Mouse (Mus musculus): ENCODE measurements around the gene Txndc5.

Gene Txndc5

GRCm38 (mm10) chr13:38525261-38525660, 3.4 kb downstream of the Txndc5 start:
- DNase-seq: no peak

- DNase-seq: no peak
Observed at GRCm38 (mm10) chr13:38523231-38523630, 5.4 kb downstream of the Txndc5 start.

GRCm38 (mm10) chr13:38522056-38522654, 6.5 kb downstream of the Txndc5 start:
- DNase-seq: no peak

DNA sequence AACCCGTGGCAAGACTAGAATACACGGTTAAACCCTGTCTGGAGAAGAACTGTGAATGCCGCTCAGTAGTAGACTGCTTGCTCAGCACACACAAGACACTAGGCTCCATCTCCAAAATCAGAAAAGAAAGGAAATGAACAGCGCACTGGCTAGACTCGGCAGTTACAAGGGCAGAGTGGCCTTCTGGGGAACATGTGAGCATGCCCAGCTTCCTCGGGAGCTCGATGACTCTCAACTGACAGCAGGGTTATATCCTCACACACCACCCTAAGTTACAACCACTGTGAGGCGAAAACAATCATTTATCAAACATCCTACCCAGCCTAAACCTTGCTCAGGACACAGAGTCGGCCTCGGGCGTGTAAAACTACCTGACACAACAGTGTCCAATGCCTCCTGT, 8.3 kb downstream of the Txndc5 start:
- no peak for DNase-seq

GRCm38 (mm10) chr13:38516582-38516981, 12.0 kb downstream of the Txndc5 start:
- DNase-seq: no peak

- no peak for DNase-seq
Observed at GRCm38 (mm10) chr13:38515845-38516244, 12.8 kb downstream of the Txndc5 start.

DNA sequence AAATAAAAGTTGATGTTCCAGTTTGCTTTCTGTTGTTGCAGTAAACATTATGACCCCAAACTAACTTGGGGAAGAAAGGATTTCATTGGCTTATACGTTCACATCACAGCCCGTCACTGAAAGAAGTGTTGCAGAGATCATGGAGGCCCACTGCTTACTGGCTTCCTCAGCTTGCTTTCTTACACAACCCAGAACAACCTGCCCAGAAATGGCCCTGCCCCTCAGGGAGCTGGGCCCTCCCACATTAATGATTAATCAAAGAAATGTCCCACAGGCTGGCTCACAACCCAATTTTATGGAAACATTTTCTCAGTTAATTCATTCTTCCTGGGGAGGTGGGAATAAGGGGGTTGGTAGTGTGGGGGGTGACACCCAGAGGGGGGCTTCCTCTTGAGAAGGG, 13.2 kb downstream of the Txndc5 start:
- peak; percentile 50 for DNase-seq

DNA sequence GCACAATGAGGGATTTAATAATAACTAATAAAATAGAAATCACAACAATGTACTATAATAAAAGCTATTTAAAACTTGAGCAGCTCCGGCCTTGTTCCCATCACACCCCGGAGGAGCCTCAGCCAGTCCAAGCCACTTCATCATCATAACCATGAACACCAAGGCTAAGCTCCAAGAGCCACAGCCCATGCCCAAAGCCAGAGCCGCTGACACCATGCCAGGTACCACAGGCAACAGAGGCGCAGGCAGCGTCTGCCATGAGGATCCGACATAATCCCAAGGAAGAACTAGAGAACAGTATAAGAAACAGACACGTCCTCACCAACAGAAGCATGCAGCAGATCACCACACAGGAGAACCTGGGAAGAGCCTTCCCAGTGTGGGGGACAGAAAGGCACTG, 14.7 kb downstream of the Txndc5 start:
- DNase-seq: no peak

- peak; percentile 36 for DNase-seq
Observed at GRCm38 (mm10) chr13:38511979-38512378, 16.6 kb downstream of the Txndc5 start.

GRCm38 (mm10) chr13:38509681-38510341, 18.8 kb downstream of the Txndc5 start:
- no peak for DNase-seq

DNA sequence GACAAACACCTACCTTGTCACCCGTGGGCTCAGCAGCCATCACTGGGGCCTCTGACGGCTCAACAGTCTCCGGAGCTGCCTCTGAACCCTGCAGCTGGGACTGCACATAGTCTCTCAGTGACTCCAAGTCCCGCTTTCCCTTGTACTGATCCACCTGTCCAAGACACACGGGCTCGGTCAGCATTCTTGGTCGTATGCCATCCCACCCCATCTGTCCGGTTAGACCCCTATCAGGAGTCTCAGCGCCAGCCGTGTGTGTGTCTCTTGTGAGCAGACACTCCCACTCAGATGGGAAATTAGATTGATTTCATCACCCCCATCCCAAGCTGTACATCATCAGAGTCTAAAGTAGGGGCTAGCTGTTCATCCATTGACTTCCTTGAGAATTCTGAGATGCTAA, 21.7 kb downstream of the Txndc5 start:
- no peak for DNase-seq

DNA sequence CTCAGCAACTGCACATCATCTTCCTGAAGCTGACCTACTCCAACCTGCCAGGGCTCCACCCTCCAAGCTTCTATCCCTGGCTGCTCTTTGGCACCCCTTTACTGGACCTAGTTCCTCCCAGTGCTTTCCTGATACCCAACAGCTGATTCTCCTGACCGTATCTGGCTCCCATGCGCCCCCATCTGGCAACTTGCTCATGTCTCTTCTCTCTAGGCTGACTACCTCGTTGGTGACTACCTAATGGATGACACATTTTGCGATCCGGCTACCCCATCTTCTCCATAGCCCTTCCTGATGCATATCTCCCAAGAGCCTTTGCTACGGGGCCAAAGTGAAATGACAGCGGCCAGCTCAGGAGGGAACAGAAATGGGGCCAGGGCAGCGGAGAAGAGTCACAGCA, 22.3 kb downstream of the Txndc5 start:
- DNase-seq: peak; percentile 78

GRCm38 (mm10) chr13:38503137-38503849, 25.3 kb downstream of the Txndc5 start:
- DNase-seq: peak; percentile 68

DNA sequence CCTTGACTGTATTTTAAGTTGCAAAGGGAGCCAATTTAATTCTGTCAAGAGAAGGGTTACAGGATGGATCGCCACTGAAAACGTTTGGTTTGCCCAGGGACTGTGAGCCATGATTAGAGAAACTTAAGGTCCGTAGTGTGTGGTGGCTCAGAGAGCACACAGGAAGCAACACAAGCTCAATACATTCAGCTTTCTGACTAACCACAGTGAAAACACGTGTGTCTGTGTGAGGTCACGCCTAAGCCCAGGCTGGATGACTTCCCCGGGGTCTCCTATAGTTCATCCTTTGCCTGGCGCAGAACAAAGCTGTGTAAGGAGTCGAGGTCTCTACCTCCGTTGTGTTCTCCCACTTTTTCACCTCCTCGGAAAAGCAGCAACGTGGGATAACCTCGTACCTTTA, 27.3 kb downstream of the Txndc5 start:
- no peak for DNase-seq

GRCm38 (mm10) chr13:38496715-38497114, 31.9 kb downstream of the Txndc5 start:
- DNase-seq: no peak

GRCm38 (mm10) chr13:38486767-38487166, 41.9 kb downstream of the Txndc5 start:
- no peak for DNase-seq

DNA sequence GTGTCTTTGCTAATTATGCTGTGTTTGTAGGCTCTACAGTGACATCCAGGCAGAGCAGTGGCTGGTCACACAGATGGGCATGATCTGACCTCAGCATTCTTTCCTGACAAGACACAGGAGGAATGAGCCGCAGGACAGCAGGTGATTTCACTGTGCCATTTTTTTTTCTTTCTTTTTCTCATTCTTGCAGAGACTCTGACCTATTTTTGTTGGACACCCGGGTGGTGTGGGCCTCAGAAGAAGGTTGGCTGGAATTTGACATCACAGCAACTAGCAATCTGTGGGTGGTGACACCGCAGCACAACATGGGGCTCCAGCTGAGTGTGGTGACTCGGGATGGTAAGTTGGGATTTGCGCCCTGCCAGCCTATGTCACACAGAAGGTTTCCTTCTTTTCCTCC, 43.9 kb downstream of the Txndc5 start:
- no peak for DNase-seq

DNA sequence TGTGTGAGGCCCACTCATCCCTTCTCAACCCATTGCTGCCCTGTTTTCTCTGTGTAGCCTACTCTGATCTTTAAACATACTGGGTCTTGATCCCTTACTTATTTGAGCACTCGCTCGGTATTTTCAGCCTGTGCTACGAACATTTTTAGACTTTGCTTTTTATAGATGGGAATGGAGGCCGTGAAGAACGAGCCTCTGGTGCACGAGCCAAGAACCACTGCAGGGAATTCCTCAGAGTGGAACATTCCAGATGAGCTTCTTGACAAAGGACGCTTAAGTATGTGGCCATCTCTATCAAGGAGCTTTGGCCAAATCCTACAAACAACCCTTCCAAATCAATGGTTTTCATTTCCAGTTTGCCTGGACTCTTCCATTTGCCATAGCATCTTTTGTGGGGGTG, 47.6 kb downstream of the Txndc5 start:
- no peak for DNase-seq

DNA sequence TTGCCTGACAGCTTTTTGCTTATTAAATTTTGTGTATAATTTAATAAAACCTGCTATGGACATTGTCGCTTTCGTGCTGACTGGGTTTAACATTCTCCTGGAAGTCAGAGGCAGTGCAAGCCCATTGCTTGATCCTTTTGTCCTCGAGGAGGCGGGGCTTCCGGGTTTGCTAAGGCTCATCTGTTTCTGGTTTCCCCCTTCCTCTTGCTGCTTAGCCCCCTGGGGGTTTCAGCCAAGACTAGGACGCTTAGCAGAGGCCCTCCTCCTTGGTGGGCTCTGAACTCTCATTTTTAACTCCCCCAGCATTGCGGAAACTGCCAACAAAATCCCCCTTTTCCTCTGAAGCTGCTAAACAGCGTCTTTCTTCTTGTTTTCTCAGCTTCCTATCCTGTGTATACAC, 51.7 kb downstream of the Txndc5 start:
- peak; percentile 37 for DNase-seq

- DNase-seq: no peak
Observed at GRCm38 (mm10) chr13:38473497-38473896, 55.1 kb downstream of the Txndc5 start.

DNA sequence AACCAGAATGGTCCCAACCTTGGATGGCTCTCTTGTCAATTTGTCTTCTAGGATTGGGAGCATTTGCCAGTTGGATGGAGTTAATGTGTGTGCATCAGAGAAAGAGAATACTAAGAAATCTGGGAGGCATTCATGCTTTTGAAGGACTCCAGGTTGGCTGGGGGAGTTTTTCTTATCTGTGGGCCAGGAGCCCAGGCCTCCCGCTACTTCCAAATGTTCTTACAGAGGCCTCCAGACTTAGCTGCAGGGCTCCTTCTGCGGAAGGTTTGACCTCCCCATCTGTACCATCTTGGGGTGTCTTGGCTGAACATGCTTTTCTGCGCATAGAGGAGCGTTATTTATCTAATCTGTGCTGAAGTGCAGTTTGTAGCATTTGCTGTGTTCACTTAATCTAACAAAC, 56.0 kb downstream of the Txndc5 start:
- no peak for DNase-seq

DNA sequence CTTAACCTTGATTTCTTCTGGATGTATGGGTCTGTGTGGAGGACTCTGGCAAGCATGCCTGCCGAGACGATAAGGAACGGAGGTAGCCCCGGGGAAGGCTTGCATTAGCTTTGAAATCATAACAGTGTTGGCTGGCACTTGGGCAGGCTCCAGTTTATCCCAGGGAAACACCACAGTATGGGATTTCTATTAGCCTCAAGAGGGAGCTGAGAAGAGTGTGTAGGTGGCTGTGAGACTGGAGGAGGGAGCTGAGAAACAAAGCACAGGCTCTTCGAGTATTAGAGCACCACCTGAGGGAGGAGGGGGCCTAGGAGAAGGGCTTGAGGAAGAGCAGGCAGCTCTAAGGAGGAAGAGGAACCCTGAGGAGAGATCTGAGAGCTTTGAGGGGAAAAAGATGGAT, 57.7 kb downstream of the Txndc5 start:
- DNase-seq: no peak

DNA sequence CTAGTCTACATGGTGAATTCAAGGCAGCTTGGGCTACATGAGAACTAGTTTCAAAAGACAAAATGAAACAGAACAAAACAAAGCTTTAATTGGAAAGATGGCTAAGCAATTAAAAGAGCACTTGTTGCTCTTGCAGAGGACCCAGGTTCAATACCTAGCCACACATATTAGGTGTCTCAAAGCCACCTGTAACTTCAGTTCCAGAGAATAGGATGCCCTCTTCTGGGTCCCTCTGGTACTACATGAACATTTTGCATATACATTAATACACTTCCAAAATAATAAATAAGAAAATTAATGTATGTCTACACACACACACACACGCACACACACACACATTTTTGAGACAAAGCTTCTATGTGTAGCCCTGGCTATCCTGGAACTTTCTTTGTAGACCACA, 65.2 kb downstream of the Txndc5 start:
- no peak for DNase-seq

- DNase-seq: no peak
Observed at GRCm38 (mm10) chr13:38451446-38451845, 77.2 kb downstream of the Txndc5 start.
